In the genomic region with DNA sequence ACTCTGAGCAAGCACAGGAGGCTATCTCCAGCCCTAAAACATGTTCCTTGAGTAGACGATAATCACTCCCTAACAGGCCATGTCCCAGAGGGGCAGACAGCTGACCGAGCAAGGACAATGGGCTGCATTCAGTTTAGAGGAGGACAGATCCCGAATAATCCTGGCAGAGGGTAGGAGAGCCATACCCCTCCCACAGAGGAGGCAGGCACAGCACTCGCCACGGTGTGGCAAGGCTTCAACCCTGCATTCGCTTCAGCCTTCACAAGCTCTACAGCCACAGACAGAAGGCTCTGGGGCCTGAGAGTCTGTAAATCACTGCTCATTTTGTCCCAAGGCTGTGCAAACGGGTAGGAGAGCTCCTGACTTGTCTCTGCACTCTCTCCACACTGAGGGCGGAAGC, we compare ENCODE assay signal across 9 mouse cellular contexts. TPM values are rescaled to one million over a fixed set of nuclear protein-coding genes. Genes with fewer than 3 reads are reported as not detected.
DNase-seq lines count a peak whose midpoint lies in the region; ATAC-seq and TF ChIP-seq lines count a peak whose summit lies in the region.
"Had no signal": no experiment of that assay in that cellular context is flagged by ENCODE, and none has a peak within 500 bp of the region (broad histone marks: within the 10 kb centered on the region; RNA-seq: fewer than 3 reads in every experiment).

No protein-coding gene starts in this region.

- H3K4me3 ChIP-seq in kidney, embryonic 14.5 days (ENCODE audit: low read length) = no peak overlapping the region
- H3K4me3 ChIP-seq in cortical plate, adult 2 months (ENCODE audit: insufficient read depth, low read length) = no peak overlapping the region
- H3K4me3 ChIP-seq in forebrain, embryonic 13.5 days = no peak overlapping the region
- H3K4me3 ChIP-seq in midbrain, embryonic 12.5 days = no peak overlapping the region
- no peak overlapping the region for H3K4me3 ChIP-seq in kidney, embryonic 16.5 days (ENCODE audit: low read length)
- H3K4me3 ChIP-seq: megakaryocyte, embryonic 14.5 days had no signal

- no peak for TF ChIP-seq CTCF in cortical plate, adult 2 months (IDR thresholded peaks at IDR 0.05; ENCODE audit: extremely low read depth, insufficient read depth, low read length)

- H3K27ac ChIP-seq in kidney, embryonic 14.5 days (ENCODE audit: low read depth, low read length) = 0 out of 2 replicates have a peak overlapping the region, but pooled peaks have one; percentile 17
- H3K27ac ChIP-seq in cortical plate, adult 2 months (ENCODE audit: insufficient read depth, low read length) = peak overlapping the region; percentile 86
- H3K27ac ChIP-seq in forebrain, embryonic 13.5 days = peak overlapping the region; percentile 54
- peak overlapping the region; percentile 68 for H3K27ac ChIP-seq in midbrain, embryonic 12.5 days (replicated peaks)
- H3K27ac ChIP-seq in kidney, embryonic 16.5 days (ENCODE audit: low read length) = no peak overlapping the region

- no peak overlapping the region for H3K9ac ChIP-seq in kidney, embryonic 14.5 days (ENCODE audit: low read depth, low read length)
- H3K9ac ChIP-seq in forebrain, embryonic 13.5 days = peak overlapping the region; percentile 31; the same call in 1 of the 2 replicates
- peak overlapping the region; percentile 28; the same call in 1 of the 2 replicates for H3K9ac ChIP-seq in midbrain, embryonic 12.5 days (replicated peaks)
- no peak overlapping the region for H3K9ac ChIP-seq in kidney, embryonic 16.5 days (replicated peaks; ENCODE audit: low read length)

- no peak overlapping the region for H3K4me2 ChIP-seq in kidney, embryonic 14.5 days (replicated peaks; ENCODE audit: low read depth, low read length)
- no peak overlapping the region for H3K4me2 ChIP-seq in forebrain, embryonic 13.5 days
- no peak overlapping the region for H3K4me2 ChIP-seq in midbrain, embryonic 12.5 days (replicated peaks)
- no peak overlapping the region for H3K4me2 ChIP-seq in kidney, embryonic 16.5 days (replicated peaks; ENCODE audit: low read depth, low read length)

- H3K27me3 ChIP-seq in kidney, embryonic 14.5 days (ENCODE audit: control insufficient read depth, insufficient read depth, low read length) = no peaks in the 10 kb centered on the region
- H3K27me3 ChIP-seq in forebrain, embryonic 13.5 days = no peaks in the 10 kb centered on the region
- no peaks in the 10 kb centered on the region for H3K27me3 ChIP-seq in midbrain, embryonic 12.5 days
- no peaks in the 10 kb centered on the region for H3K27me3 ChIP-seq in kidney, embryonic 16.5 days (ENCODE audit: insufficient read depth, low read length)
- H3K27me3 ChIP-seq: megakaryocyte, embryonic 14.5 days had no signal

- no peaks in the 10 kb centered on the region for H3K9me3 ChIP-seq in kidney, embryonic 14.5 days (ENCODE audit: control insufficient read depth, low read length)
- H3K9me3 ChIP-seq in forebrain, embryonic 13.5 days (replicated peaks) = no peaks in the 10 kb centered on the region
- no peaks in the 10 kb centered on the region for H3K9me3 ChIP-seq in midbrain, embryonic 12.5 days
- no peaks in the 10 kb centered on the region for H3K9me3 ChIP-seq in kidney, embryonic 16.5 days (ENCODE audit: low read length)
- H3K9me3 ChIP-seq: megakaryocyte, embryonic 14.5 days had no signal

- TF ChIP-seq POLR2A in cortical plate, adult 2 months (IDR thresholded peaks at IDR 0.05; ENCODE audit: extremely low read depth, insufficient read depth, low read length) = peak; percentile 54; the same call in 1 of the 2 replicates

- 60% methylated on average over 8 of the region's 8 CpGs for WGBS in kidney, embryonic 14.5 days
- WGBS in forebrain, embryonic 13.5 days = 13% methylated on average over 8 of the region's 8 CpGs
- WGBS in midbrain, embryonic 12.5 days = 24% methylated on average over 8 of the region's 8 CpGs
- WGBS in kidney, embryonic 16.5 days = 56% methylated on average over 8 of the region's 8 CpGs

- DNase-seq in kidney, postnatal 36 days = no peak
- no peak for DNase-seq in urinary bladder, postnatal 36 days (ENCODE audit: low spot score in 2 of 2)
- no peak for DNase-seq in right cerebral cortex, postnatal 14 days

- no peaks in the 10 kb centered on the region for H3K4me1 ChIP-seq in kidney, embryonic 14.5 days (ENCODE audit: control insufficient read depth, insufficient read depth, low read length)
- no peaks in the 10 kb centered on the region for H3K4me1 ChIP-seq in cortical plate, adult 2 months (ENCODE audit: control insufficient read depth, insufficient read depth, low read length)
- peaks cover 11% of the 10 kb centered on the region for H3K4me1 ChIP-seq in forebrain, embryonic 13.5 days
- H3K4me1 ChIP-seq in midbrain, embryonic 12.5 days = peaks cover 12% of the 10 kb centered on the region
- H3K4me1 ChIP-seq in kidney, embryonic 16.5 days (ENCODE audit: insufficient read depth, low read length) = no peaks in the 10 kb centered on the region

- peaks cover 78% of the 10 kb centered on the region for H3K36me3 ChIP-seq in kidney, embryonic 14.5 days (ENCODE audit: control insufficient read depth, insufficient read depth, low read length)
- H3K36me3 ChIP-seq in forebrain, embryonic 13.5 days (ENCODE audit: poor library complexity, severe bottlenecking) = peaks cover 91% of the 10 kb centered on the region
- H3K36me3 ChIP-seq in midbrain, embryonic 12.5 days = peaks cover 86% of the 10 kb centered on the region
- H3K36me3 ChIP-seq in kidney, embryonic 16.5 days (ENCODE audit: insufficient read depth, low read length) = peaks cover 46% of the 10 kb centered on the region

- no peak for ATAC-seq in kidney, embryonic 14.5 days (ENCODE audit: low FRiP score, low TSS enrichment)
- no peak for ATAC-seq in forebrain, embryonic 13.5 days
- no peak for ATAC-seq in midbrain, embryonic 12.5 days (ENCODE audit: low FRiP score, low read depth)
- no peak for ATAC-seq in kidney, embryonic 16.5 days (ENCODE audit: low FRiP score, low TSS enrichment)

RNA-seq across cellular contexts. Expression of gene Man2a2, which starts 14.0 kb away (rescaled TPM):
- 11.9 and 17.2 TPM in 2 replicates for polyA plus RNA-seq in kidney, embryonic 14.5 days (2014; fragmentation: Nextera tagmentation; extraction: Ambion mirVana)
- polyA plus RNA-seq in cortical plate, adult 2 months (2012; rRNA removed) = 112 and 115 TPM in 2 replicates
- polyA plus RNA-seq in forebrain, embryonic 13.5 days (2015; fragmentation: Nextera tagmentation; extraction: Ambion mirVana) = 15.5 and 16.8 TPM in 2 replicates
- 23.1 and 26.0 TPM in 2 replicates for polyA plus RNA-seq in midbrain, embryonic 12.5 days (2016; fragmentation: Nextera tagmentation; extraction: Ambion mirVana)
- polyA plus RNA-seq in kidney, embryonic 16.5 days (2015; fragmentation: Nextera tagmentation; extraction: Ambion mirVana) = 16.6 and 19.1 TPM in 2 replicates

RNA-seq across cellular contexts. Expression of gene Hddc3, which starts 14.3 kb away (rescaled TPM):
- polyA plus RNA-seq in kidney, embryonic 14.5 days (2014; fragmentation: Nextera tagmentation; extraction: Ambion mirVana) = 19.9 and 22.4 TPM in 2 replicates
- polyA plus RNA-seq in cortical plate, adult 2 months (2012; rRNA removed) = 54.6 and 61.3 TPM in 2 replicates
- 22.3 and 23.9 TPM in 2 replicates for polyA plus RNA-seq in forebrain, embryonic 13.5 days (2015; fragmentation: Nextera tagmentation; extraction: Ambion mirVana)
- polyA plus RNA-seq in midbrain, embryonic 12.5 days (2016; fragmentation: Nextera tagmentation; extraction: Ambion mirVana) = 24.3 and 24.8 TPM in 2 replicates
- polyA plus RNA-seq in kidney, embryonic 16.5 days (2015; fragmentation: Nextera tagmentation; extraction: Ambion mirVana) = 22.6 and 23.8 TPM in 2 replicates

RNA-seq across cellular contexts. Expression of gene Unc45a, which starts 16.4 kb away (rescaled TPM):
- polyA plus RNA-seq in kidney, embryonic 14.5 days (2014; fragmentation: Nextera tagmentation; extraction: Ambion mirVana) = 17.8 and 27.8 TPM in 2 replicates
- polyA plus RNA-seq in cortical plate, adult 2 months (2012; rRNA removed) = 55.4 and 56.8 TPM in 2 replicates
- polyA plus RNA-seq in forebrain, embryonic 13.5 days (2015; fragmentation: Nextera tagmentation; extraction: Ambion mirVana) = 40.8 and 46.2 TPM in 2 replicates
- 51.4 and 54.9 TPM in 2 replicates for polyA plus RNA-seq in midbrain, embryonic 12.5 days (2016; fragmentation: Nextera tagmentation; extraction: Ambion mirVana)
- 46.5 and 48.2 TPM in 2 replicates for polyA plus RNA-seq in kidney, embryonic 16.5 days (2015; fragmentation: Nextera tagmentation; extraction: Ambion mirVana)

RNA-seq across cellular contexts. Expression of gene Fes, which starts 30.6 kb away (rescaled TPM):
- polyA plus RNA-seq in kidney, embryonic 14.5 days (2014; fragmentation: Nextera tagmentation; extraction: Ambion mirVana) = 10.7 and 11.4 TPM in 2 replicates
- 5.9 and 7.6 TPM in 2 replicates for polyA plus RNA-seq in cortical plate, adult 2 months (2012; rRNA removed)
- polyA plus RNA-seq in forebrain, embryonic 13.5 days (2015; fragmentation: Nextera tagmentation; extraction: Ambion mirVana) = 4.0 and 4.1 TPM in 2 replicates
- polyA plus RNA-seq in midbrain, embryonic 12.5 days (2016; fragmentation: Nextera tagmentation; extraction: Ambion mirVana) = 7.1 and 11.3 TPM in 2 replicates
- polyA plus RNA-seq in kidney, embryonic 16.5 days (2015; fragmentation: Nextera tagmentation; extraction: Ambion mirVana) = 16.8 and 18.3 TPM in 2 replicates

RNA-seq across cellular contexts. Expression of gene Rccd1, which starts 32.9 kb away (rescaled TPM):
- 15.1 and 15.9 TPM in 2 replicates for polyA plus RNA-seq in kidney, embryonic 14.5 days (2014; fragmentation: Nextera tagmentation; extraction: Ambion mirVana)
- 17.4 and 23.3 TPM in 2 replicates for polyA plus RNA-seq in cortical plate, adult 2 months (2012; rRNA removed)
- polyA plus RNA-seq in forebrain, embryonic 13.5 days (2015; fragmentation: Nextera tagmentation; extraction: Ambion mirVana) = 16.2 and 18.7 TPM in 2 replicates
- polyA plus RNA-seq in midbrain, embryonic 12.5 days (2016; fragmentation: Nextera tagmentation; extraction: Ambion mirVana) = 14.2 and 16.2 TPM in 2 replicates
- 7.8 and 11.6 TPM in 2 replicates for polyA plus RNA-seq in kidney, embryonic 16.5 days (2015; fragmentation: Nextera tagmentation; extraction: Ambion mirVana)

Comparison
In these comparisons a context has a peak if more than half of its experiments do, and no peak if none do; other contexts are left out.
1. H3K9ac ChIP-seq: peak in forebrain, embryonic 13.5 days (single experiment) and midbrain, embryonic 12.5 days (single experiment); none in kidney, embryonic 14.5 days (single experiment) and kidney, embryonic 16.5 days (single experiment).